Mouse (Mus musculus) limb, embryonic 12.5 days (tissue): ENCODE data around the gene Kif22. TPM values are rescaled to one million over a fixed set of nuclear protein-coding genes. Genes with fewer than 3 reads are reported as not detected.
A peak's percentile ranks its signal among the peaks of the same experiment; 100 is the strongest.

Experiments
- ATAC-seq: fragments of 200-750 bp; cut with Nextera tagmentation; 2 replicates; pipeline ENCODE4 v1.8.0; 2017; ENCODE audit warnings: low read depth, moderate TSS enrichment; ENCODE audit not compliant: insufficient number of reproducible peaks, insufficient read depth, low FRiP score, low TSS enrichment
- H3K27ac ChIP-seq: fragments of 300-500 bp; sonication (generic); 2 replicates; pipeline ENCODE4 v1.5.1; 2016; ENCODE audit warnings: mild to moderate bottlenecking, moderate library complexity
- H3K27me3 ChIP-seq: fragments of 300-500 bp; sonication (generic); 2 replicates; pipeline ENCODE4 v1.6.1; 2016; ENCODE audit warnings: mild to moderate bottlenecking, moderate library complexity
- H3K36me3 ChIP-seq: fragments of 300-500 bp; sonication (generic); 2 replicates; pipeline ENCODE4 v1.6.1; 2016; ENCODE audit warnings: mild to moderate bottlenecking, moderate library complexity
- H3K4me1 ChIP-seq: fragments of 300-500 bp; sonication (generic); replicated peaks from 2 replicates; pipeline ENCODE4 v1.6.1; 2016
- H3K4me2 ChIP-seq: fragments of 300-500 bp; sonication (generic); 2 replicates; pipeline ENCODE4 v1.6.1; 2016; ENCODE audit warnings: mild to moderate bottlenecking, moderate library complexity
- H3K4me3 ChIP-seq: fragments of 300-500 bp; sonication (generic); replicated peaks from 2 replicates; pipeline ENCODE4 v1.5.1; 2016; ENCODE audit warnings: mild to moderate bottlenecking
- H3K9ac ChIP-seq: fragments of 300-500 bp; sonication (generic); replicated peaks from 2 replicates; pipeline ENCODE4 v1.6.1; 2016; ENCODE audit warnings: mild to moderate bottlenecking, moderate library complexity
- H3K9me3 ChIP-seq: fragments of 300-500 bp; sonication (generic); 2 replicates; pipeline ENCODE4 v1.6.1; 2016; ENCODE audit warnings: mild to moderate bottlenecking, moderate library complexity
- WGBS: fragments of 180-500 bp; shearing (Covaris S2); methylation state at CpG from one replicate; pipeline ENCODE4 v1.1.7; 2016; 5-methylcytosine and 5-hydroxymethylcytosine counted together
- polyA plus RNA-seq: library from polyadenylated mRNA; unstranded; fragments of >200 nt; fragmentation: Nextera tagmentation; extraction: Ambion mirVana; gene quantifications from 2 replicates; pipeline ENCODE4 v1.2.1, GENCODE M21; 2016

Kif22 gene
- polyA plus RNA-seq, 1 experiment from 2014 or later: 161 TPM

- peak overlapping the region; percentile 92 for H3K27ac ChIP-seq
- H3K36me3 ChIP-seq: peaks cover 40% of the 10 kb centered on the region
- peak overlapping the region; percentile 92 for H3K4me2 ChIP-seq
- no peaks in the 10 kb centered on the region for H3K9me3 ChIP-seq
- H3K4me1 ChIP-seq: peaks cover 73% of the 10 kb centered on the region
- H3K4me3 ChIP-seq: peak overlapping the region; percentile 58
- no peak for ATAC-seq
- no peaks in the 10 kb centered on the region for H3K27me3 ChIP-seq
- 36% methylated on average over 3 of the region's 5 CpGs for WGBS
- H3K9ac ChIP-seq: peak overlapping the region; percentile 74
These were observed 20.4 kb downstream of the Kif22 start for GRCm38 (mm10) chr7:127021563-127022527.

- Histone ChIP-seq H3K4me3 (peak within 1 kb of the TSS; percentile 58), H3K9ac (peak within 1 kb of the TSS; percentile 74), H3K27ac (peak within 1 kb of the TSS; percentile 92), H3K27me3 (no peaks in the 10 kb centered on the region), H3K9me3 (no peaks in the 10 kb centered on the region), H3K36me3 (peaks cover 40% of the 10 kb centered on the region), H3K4me1 (peaks cover 75% of the 10 kb centered on the region), H3K4me2 (peak within 1 kb of the TSS; percentile 92)
- under 1% methylated on average over 37 of the region's 37 CpGs for WGBS
- ATAC-seq: peak; percentile 9; the same call in 1 of the 2 replicates
These were observed 21.2 kb downstream of the Kif22 start, which contains the start of the genes Gm42742 and Prrt2 for GRCm38 (mm10) chr7:127020901-127021562. TSS of gene Gm42742 (minus strand) at chr7:127021097. TSS of gene Prrt2 (minus strand) at chr7:127021211.

- H3K9ac ChIP-seq: peak overlapping the region; percentile 74
- peak overlapping the region; percentile 58 for H3K4me3 ChIP-seq
- no peak for ATAC-seq
- H3K4me1 ChIP-seq: peaks cover 80% of the 10 kb centered on the region
- no peaks in the 10 kb centered on the region for H3K9me3 ChIP-seq
- no peaks in the 10 kb centered on the region for H3K27me3 ChIP-seq
- WGBS: 40% methylated on average over 5 of the region's 5 CpGs
- peaks cover 45% of the 10 kb centered on the region for H3K36me3 ChIP-seq
- peak overlapping the region; percentile 92 for H3K4me2 ChIP-seq
- peak overlapping the region; percentile 92 for H3K27ac ChIP-seq
These were observed 21.8 kb downstream of the Kif22 start for GRCm38 (mm10) chr7:127020491-127020890.

GRCm38 (mm10) chr7:127020031-127020430, 22.2 kb downstream of the Kif22 start:
- WGBS: 63% methylated on average over 3 of the region's 3 CpGs
- peaks cover 85% of the 10 kb centered on the region for H3K4me1 ChIP-seq
- H3K9ac ChIP-seq: peak overlapping the region; percentile 74
- peak overlapping the region; percentile 92 for H3K27ac ChIP-seq
- ATAC-seq: no peak
- H3K4me3 ChIP-seq: peak overlapping the region; percentile 58
- no peaks in the 10 kb centered on the region for H3K9me3 ChIP-seq
- H3K4me2 ChIP-seq: peak overlapping the region; percentile 92
- no peaks in the 10 kb centered on the region for H3K27me3 ChIP-seq
- peaks cover 49% of the 10 kb centered on the region for H3K36me3 ChIP-seq

- Histone ChIP-seq H3K4me1 (peaks cover 85% of the 10 kb centered on the region), H3K9ac (peak overlapping the region; percentile 74; the same call in 1 of the 2 replicates), H3K27me3 (no peaks in the 10 kb centered on the region), H3K36me3 (peaks cover 50% of the 10 kb centered on the region), H3K4me2 (peak overlapping the region; percentile 92), H3K27ac (peak overlapping the region; percentile 92), H3K4me3 (peak overlapping the region; percentile 58), H3K9me3 (no peaks in the 10 kb centered on the region)
- ATAC-seq: no peak
- WGBS: 81% methylated on average over 14 of the region's 14 CpGs
These were observed 22.8 kb downstream of the Kif22 start for GRCm38 (mm10) chr7:127019306-127019960.

- Histone ChIP-seq H3K4me3 (peak overlapping the region; percentile 12; the same call in 1 of the 2 replicates), H3K27ac (peak overlapping the region; percentile 92), H3K9me3 (no peaks in the 10 kb centered on the region), H3K4me2 (peak overlapping the region; percentile 92), H3K9ac (peak overlapping the region; percentile 74; the same call in 1 of the 2 replicates), H3K36me3 (peaks cover 50% of the 10 kb centered on the region), H3K27me3 (no peaks in the 10 kb centered on the region), H3K4me1 (peaks cover 83% of the 10 kb centered on the region)
- 84% methylated on average over 15 of the region's 15 CpGs for WGBS
- no peak for ATAC-seq
These were observed 23.6 kb downstream of the Kif22 start for GRCm38 (mm10) chr7:127018416-127019305.

- H3K27ac ChIP-seq: peak overlapping the region; percentile 80
- 46% methylated on average over 6 of the region's 6 CpGs for WGBS
- no peaks in the 10 kb centered on the region for H3K9me3 ChIP-seq
- peak overlapping the region; percentile 12; the same call in 1 of the 2 replicates for H3K4me3 ChIP-seq
- peak overlapping the region; percentile 45; the same call in 1 of the 2 replicates for H3K9ac ChIP-seq
- H3K4me2 ChIP-seq: peak overlapping the region; percentile 92
- H3K4me1 ChIP-seq: peaks cover 76% of the 10 kb centered on the region
- no peak for ATAC-seq
- no peaks in the 10 kb centered on the region for H3K27me3 ChIP-seq
- peaks cover 50% of the 10 kb centered on the region for H3K36me3 ChIP-seq
These were observed 24.3 kb downstream of the Kif22 start for GRCm38 (mm10) chr7:127017950-127018345.

- Histone ChIP-seq H3K27me3 (no peaks in the 10 kb centered on the region), H3K4me3 (peak within 1 kb of the TSS; percentile 68), H3K9me3 (no peaks in the 10 kb centered on the region), H3K4me1 (peaks cover 69% of the 10 kb centered on the region), H3K9ac (peak within 1 kb of the TSS; percentile 89), H3K4me2 (peak within 1 kb of the TSS; percentile 92), H3K27ac (peak within 1 kb of the TSS; percentile 97), H3K36me3 (peaks cover 50% of the 10 kb centered on the region)
- WGBS: 3% methylated on average over 39 of the region's 39 CpGs
- ATAC-seq: peak; percentile 63
These were observed 25.0 kb downstream of the Kif22 start, which contains the start of gene Pagr1a for GRCm38 (mm10) chr7:127016971-127017949. TSS of gene Pagr1a (minus strand) at chr7:127017352.

- Histone ChIP-seq H3K4me1 (peaks cover 62% of the 10 kb centered on the region), H3K9me3 (no peaks in the 10 kb centered on the region), H3K27me3 (no peaks in the 10 kb centered on the region), H3K27ac (peak overlapping the region; percentile 97), H3K4me2 (peak overlapping the region; percentile 92), H3K9ac (peak overlapping the region; percentile 89), H3K36me3 (peaks cover 43% of the 10 kb centered on the region), H3K4me3 (peak overlapping the region; percentile 68)
- WGBS: under 1% methylated on average over 22 of the region's 22 CpGs
- peak; percentile 33; the same call in 1 of the 2 replicates for ATAC-seq
These were observed 25.8 kb downstream of the Kif22 start for GRCm38 (mm10) chr7:127016486-127016938.
